Mouse (Mus musculus): Measurements from ENCODE around the gene Poldip2.

- TF ChIP-seq CTCF (IDR thresholded peaks at IDR 0.05; ENCODE audit: low read depth, low read length): no peak
- TF ChIP-seq POLR2A (IDR thresholded peaks at IDR 0.05; ENCODE audit: insufficient read depth, low read length): no peak
- no peak for TF ChIP-seq EP300 (IDR thresholded peaks at IDR 0.05; ENCODE audit: insufficient read depth, low read depth, low read length)
These were observed 8.9 kb upstream of the Poldip2 start, which contains the start of gene Sebox for GRCm38 (mm10) chr11:78502909-78503650.

Measured in ES-Bruce4 (cell line).